Mouse (Mus musculus): Measurements from ENCODE around the gene Zfp941. TPM values are rescaled to one million over a fixed set of nuclear protein-coding genes. Genes with fewer than 3 reads are reported as not detected.
A peak's percentile ranks its signal among the peaks of the same experiment; 100 is the strongest.

Zfp941 gene
- total RNA-seq, 1 experiment = 12.0 TPM

- no peaks in the 10 kb centered on the region for H3K9me3 ChIP-seq (ENCODE audit: control insufficient read depth, insufficient read depth, low read depth, low read length)
- no peak for TF ChIP-seq HCFC1 (IDR thresholded peaks at IDR 0.05; ENCODE audit: borderline replicate concordance, insufficient read depth, low read length)
- TF ChIP-seq CHD2 (IDR thresholded peaks at IDR 0.05; ENCODE audit: low read depth, low read length) = no peak
- TF ChIP-seq MAFK (IDR thresholded peaks at IDR 0.05; ENCODE audit: insufficient read depth, low read depth, low read length) = no peak
- no peak for TF ChIP-seq ZC3H11A (IDR thresholded peaks at IDR 0.05; ENCODE audit: borderline replicate concordance, low read depth, low read length)
- TF ChIP-seq ZNF384 (IDR thresholded peaks at IDR 0.05; ENCODE audit: low read depth, low read length) = no peak
- in situ Hi-C loops (cut with MboI; ENCODE audit: low sequenced_read_pairs in 2 of 2, unreplicated experiment in 2 of 2) = no loop called here
These were observed 23.8 kb downstream of the Zfp941 start for GRCm38 (mm10) chr7:140798212-140798611.

DNA sequence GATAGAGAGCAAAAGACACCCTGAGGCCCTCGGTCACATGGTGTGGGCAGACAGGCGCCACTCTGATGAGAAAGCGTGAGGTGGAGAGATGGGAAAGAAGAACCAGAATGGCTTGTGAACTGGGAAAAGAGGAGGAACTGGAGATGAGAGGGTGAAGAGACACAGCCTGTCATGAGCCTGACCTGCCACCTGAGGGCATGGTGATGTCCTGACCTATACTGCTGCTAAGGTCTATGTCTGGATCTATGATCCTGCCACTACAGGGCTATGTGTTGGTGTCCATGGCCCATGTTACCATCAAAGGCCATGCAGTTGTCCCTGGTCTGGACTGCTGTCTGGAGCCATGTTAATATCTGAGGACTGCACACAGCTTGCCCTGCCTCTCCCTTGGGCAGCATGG, 24.4 kb downstream of the Zfp941 start:
- in situ Hi-C loops (cut with MboI; ENCODE audit: low sequenced_read_pairs in 2 of 2, unreplicated experiment in 2 of 2) = no loop called here
- no peak for DNase-seq (ENCODE audit: low read depth, low spot score)
- Histone ChIP-seq H3K4me1 (ENCODE audit: control insufficient read depth in 2 of 2, insufficient read depth in 2 of 2, low read length in 2 of 2, poor library complexity in 1 of 2) (no peaks in the 10 kb centered on the region), H3K4me3 (ENCODE audit: insufficient read depth in 1 of 2, low read depth in 1 of 2, low read length in 2 of 2, poor library complexity in 1 of 2, severe bottlenecking in 1 of 2) (no peak overlapping the region), H3K9ac (ENCODE audit: insufficient read depth, low read depth, low read length, poor library complexity, severe bottlenecking) (no peak overlapping the region), H3K27ac (ENCODE audit: insufficient read depth, low read depth, low read length, poor library complexity, severe bottlenecking) (no peak overlapping the region), H3K36me3 (ENCODE audit: control insufficient read depth, insufficient read depth, low read length, poor library complexity, severe bottlenecking) (no peaks in the 10 kb centered on the region), H3K9me3 (ENCODE audit: control insufficient read depth, insufficient read depth, low read depth, low read length) (no peaks in the 10 kb centered on the region)
- TF ChIP-seq CHD2 (IDR thresholded peaks at IDR 0.05; ENCODE audit: low read depth, low read length) (no peak), ZC3H11A (IDR thresholded peaks at IDR 0.05; ENCODE audit: borderline replicate concordance, low read depth, low read length) (0 out of 2 replicates have a peak, but pooled peaks have one; percentile 31)

More at GRCm38 (mm10) chr7:140798212-140798611, 23.8 kb downstream of the Zfp941 start:
- H3K36me3 ChIP-seq (ENCODE audit: control insufficient read depth, insufficient read depth, low read length, poor library complexity, severe bottlenecking) = no peaks in the 10 kb centered on the region
- no peak overlapping the region for H3K27ac ChIP-seq (ENCODE audit: insufficient read depth, low read depth, low read length, poor library complexity, severe bottlenecking)
- no peaks in the 10 kb centered on the region for H3K4me1 ChIP-seq (ENCODE audit: control insufficient read depth in 2 of 2, insufficient read depth in 2 of 2, low read length in 2 of 2, poor library complexity in 1 of 2)
- no peak overlapping the region for H3K4me3 ChIP-seq (ENCODE audit: insufficient read depth in 1 of 2, low read depth in 1 of 2, low read length in 2 of 2, poor library complexity in 1 of 2, severe bottlenecking in 1 of 2)
- H3K9ac ChIP-seq (ENCODE audit: insufficient read depth, low read depth, low read length, poor library complexity, severe bottlenecking) = no peak overlapping the region
- no peak for DNase-seq (ENCODE audit: low read depth, low spot score)

DNA sequence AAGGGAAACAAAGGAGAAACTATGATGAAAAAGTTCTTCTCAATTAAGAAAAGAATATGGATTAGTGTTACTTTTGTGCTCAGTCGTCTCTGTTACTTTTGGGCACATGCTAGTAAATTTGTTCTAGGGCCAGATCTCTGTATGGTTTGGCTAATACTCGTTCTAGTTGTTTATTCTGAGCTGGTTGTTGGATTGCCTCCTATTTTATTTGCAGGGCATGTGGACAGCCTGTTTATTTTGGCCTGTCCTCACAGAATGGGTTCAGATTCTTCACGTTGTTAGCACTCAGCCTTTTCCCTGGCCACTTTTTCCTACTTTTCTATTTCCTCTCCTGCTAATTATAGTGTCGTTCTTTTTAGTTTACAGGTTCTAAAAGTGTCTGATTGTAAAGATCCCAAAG, 28.4 kb downstream of the Zfp941 start:
- Histone ChIP-seq H3K9me3 (ENCODE audit: control insufficient read depth, insufficient read depth, low read depth, low read length) (no peaks in the 10 kb centered on the region), H3K4me1 (ENCODE audit: control insufficient read depth in 2 of 2, insufficient read depth in 2 of 2, low read length in 2 of 2, poor library complexity in 1 of 2) (no peaks in the 10 kb centered on the region), H3K36me3 (ENCODE audit: control insufficient read depth, insufficient read depth, low read length, poor library complexity, severe bottlenecking) (no peaks in the 10 kb centered on the region), H3K4me3 (ENCODE audit: insufficient read depth in 1 of 2, low read depth in 1 of 2, low read length in 2 of 2, poor library complexity in 1 of 2, severe bottlenecking in 1 of 2) (no peak overlapping the region), H3K27ac (ENCODE audit: insufficient read depth, low read depth, low read length, poor library complexity, severe bottlenecking) (no peak overlapping the region), H3K9ac (ENCODE audit: insufficient read depth, low read depth, low read length, poor library complexity, severe bottlenecking) (no peak overlapping the region)
- no peak for DNase-seq (ENCODE audit: low read depth, low spot score)
- TF ChIP-seq CHD2 (IDR thresholded peaks at IDR 0.05; ENCODE audit: low read depth, low read length) = no peak
- no peak for TF ChIP-seq MAFK (IDR thresholded peaks at IDR 0.05; ENCODE audit: insufficient read depth, low read depth, low read length)
- TF ChIP-seq ZNF384 (IDR thresholded peaks at IDR 0.05; ENCODE audit: low read depth, low read length) = no peak
- no peak for TF ChIP-seq HCFC1 (IDR thresholded peaks at IDR 0.05; ENCODE audit: borderline replicate concordance, insufficient read depth, low read length)
- TF ChIP-seq ZC3H11A (IDR thresholded peaks at IDR 0.05; ENCODE audit: borderline replicate concordance, low read depth, low read length) = no peak
- in situ Hi-C loops (cut with MboI; ENCODE audit: low sequenced_read_pairs in 2 of 2, unreplicated experiment in 2 of 2) = no loop called here

GRCm38 (mm10) chr7:140788053-140788435, 33.9 kb downstream of the Zfp941 start:
- peaks cover 0 to 4% of the 10 kb centered on the region in 2 experiments; a peak in 1 of 4 replicates for H3K4me1 ChIP-seq (ENCODE audit: control insufficient read depth in 2 of 2, insufficient read depth in 2 of 2, low read length in 2 of 2, poor library complexity in 1 of 2)
- H3K4me3 ChIP-seq (ENCODE audit: insufficient read depth in 1 of 2, low read depth in 1 of 2, low read length in 2 of 2, poor library complexity in 1 of 2, severe bottlenecking in 1 of 2) = no peak overlapping the region
- no peak for DNase-seq (ENCODE audit: low read depth, low spot score)
- no peak overlapping the region for H3K27ac ChIP-seq (ENCODE audit: insufficient read depth, low read depth, low read length, poor library complexity, severe bottlenecking)
- no peak overlapping the region for H3K9ac ChIP-seq (ENCODE audit: insufficient read depth, low read depth, low read length, poor library complexity, severe bottlenecking)
- H3K36me3 ChIP-seq (ENCODE audit: control insufficient read depth, insufficient read depth, low read length, poor library complexity, severe bottlenecking) = no peaks in the 10 kb centered on the region
- no peak for TF ChIP-seq ZNF384 (IDR thresholded peaks at IDR 0.05; ENCODE audit: low read depth, low read length)
- no peak for TF ChIP-seq MAFK (IDR thresholded peaks at IDR 0.05; ENCODE audit: insufficient read depth, low read depth, low read length)
- no peak for TF ChIP-seq ZC3H11A (IDR thresholded peaks at IDR 0.05; ENCODE audit: borderline replicate concordance, low read depth, low read length)
- in situ Hi-C loops (cut with MboI; ENCODE audit: low sequenced_read_pairs in 2 of 2, unreplicated experiment in 2 of 2) = no loop called here
- H3K9me3 ChIP-seq (ENCODE audit: control insufficient read depth, insufficient read depth, low read depth, low read length) = no peaks in the 10 kb centered on the region

DNA sequence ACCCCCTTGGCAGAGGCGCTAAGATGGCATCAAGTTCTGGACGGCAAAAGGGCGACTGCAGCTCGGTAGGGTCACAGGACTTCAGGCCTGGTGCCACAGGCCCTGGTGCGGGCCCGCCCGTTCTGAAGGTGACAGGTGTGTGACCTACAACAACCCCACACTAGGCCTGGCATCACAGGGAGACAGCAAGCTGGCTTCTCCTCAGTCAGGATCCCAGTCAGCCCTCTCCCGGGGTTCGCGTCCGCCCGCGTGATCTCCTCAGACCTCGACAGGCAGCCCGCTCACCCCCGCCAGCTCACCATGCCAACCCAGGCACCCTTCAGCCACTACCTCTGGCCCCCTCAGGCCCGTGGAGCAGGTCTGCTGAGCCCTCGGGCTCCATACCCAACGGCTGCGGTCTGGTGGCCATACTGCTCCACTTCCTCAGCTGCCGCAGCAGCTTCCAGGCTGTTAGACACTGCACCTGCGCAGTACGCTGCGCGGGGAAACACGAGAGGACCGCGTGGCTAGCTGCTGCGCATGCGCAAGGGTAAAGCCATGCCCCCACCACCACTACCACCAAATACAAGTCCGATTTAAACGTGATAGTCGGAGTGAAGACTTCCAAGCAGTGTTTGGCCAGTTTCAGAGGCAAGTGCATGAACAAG, 34.4 kb downstream of the Zfp941 start, which contains the start of gene Syce1:
Syce1 (minus strand) TSS at position 447 of the 647 bp plus-strand sequence.
- Histone ChIP-seq H3K36me3 (ENCODE audit: control insufficient read depth, insufficient read depth, low read length, poor library complexity, severe bottlenecking) (no peaks in the 10 kb centered on the region), H3K4me1 (ENCODE audit: control insufficient read depth in 2 of 2, insufficient read depth in 2 of 2, low read length in 2 of 2, poor library complexity in 1 of 2) (peaks cover 0 to 4% of the 10 kb centered on the region in 2 experiments; a peak in 1 of 4 replicates), H3K9me3 (ENCODE audit: control insufficient read depth, insufficient read depth, low read depth, low read length) (no peaks in the 10 kb centered on the region), H3K9ac (ENCODE audit: insufficient read depth, low read depth, low read length, poor library complexity, severe bottlenecking) (peak within 1 kb of the TSS; percentile 61), H3K4me3 (ENCODE audit: insufficient read depth in 1 of 2, low read depth in 1 of 2, low read length in 2 of 2, poor library complexity in 1 of 2, severe bottlenecking in 1 of 2) (peak within 1 kb of the TSS; percentile 50 to 56), H3K27ac (ENCODE audit: insufficient read depth, low read depth, low read length, poor library complexity, severe bottlenecking) (no peak within 1 kb of the TSS)
- TF ChIP-seq MAFK (IDR thresholded peaks at IDR 0.05; ENCODE audit: insufficient read depth, low read depth, low read length) = no peak
- TF ChIP-seq ZNF384 (IDR thresholded peaks at IDR 0.05; ENCODE audit: low read depth, low read length) = no peak
- TF ChIP-seq CHD2 (IDR thresholded peaks at IDR 0.05; ENCODE audit: low read depth, low read length) = no peak
- TF ChIP-seq ZC3H11A (IDR thresholded peaks at IDR 0.05; ENCODE audit: borderline replicate concordance, low read depth, low read length) = no peak
- TF ChIP-seq HCFC1 (IDR thresholded peaks at IDR 0.05; ENCODE audit: borderline replicate concordance, insufficient read depth, low read length) = no peak
- in situ Hi-C loops (cut with MboI; ENCODE audit: low sequenced_read_pairs in 2 of 2, unreplicated experiment in 2 of 2) = no loop called here
- peak; percentile 68 for DNase-seq (ENCODE audit: low read depth, low spot score)
